Mouse (Mus musculus) megakaryocyte-erythroid progenitor cell, adult 5-6 weeks (primary cell): ENCODE data around the gene Pde4c. TPM values are rescaled to one million over a fixed set of nuclear protein-coding genes. Genes with fewer than 3 reads are reported as not detected.

Source experiments
- ATAC-seq: replicated peaks from 2 replicates; pipeline ENCODE4 v1.8.0; 2016; ENCODE audit warnings: mild to moderate bottlenecking, inconsistent platforms; ENCODE audit not compliant: severe bottlenecking, poor library complexity, low FRiP score, low TSS enrichment
- total RNA-seq, 2 experiments: library from RNA; stranded (forward) in 1 of 2; stranded (reverse) in 1 of 2; fragments of 200-1000, 215-1000 nt in 1 of 2; fragments of >200 nt in 1 of 2; fragmentation: Nextera tagmentation in 1 of 2; gene quantifications; 2 replicates each; pipeline ENCODE4 v1.2.3; 2014 to 2017

Gene Pde4c
- total RNA-seq, 2 experiments from 2014 or later = 0.28 TPM; not detected in 1

DNA sequence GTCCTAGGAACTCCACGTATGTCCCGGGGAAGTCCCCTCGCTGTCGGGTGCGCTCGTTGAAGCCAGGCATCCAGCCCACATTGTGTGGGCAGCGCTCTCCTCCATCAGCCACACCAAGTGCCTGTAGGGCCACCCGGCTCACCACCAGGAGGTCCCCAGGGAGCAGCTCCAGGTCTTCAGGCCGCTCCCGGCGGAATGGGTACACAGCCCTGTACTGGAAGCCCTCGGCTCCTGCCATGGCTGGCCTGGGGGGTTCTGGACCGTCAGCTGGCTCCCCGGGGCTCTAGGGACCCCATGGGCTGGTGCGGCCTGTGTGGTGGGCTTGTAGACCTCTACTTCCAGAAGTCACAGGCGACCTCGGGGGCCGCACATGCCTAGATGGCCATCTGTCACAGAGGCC lies 51.2 kb downstream of the Pde4c start:
- ATAC-seq = no peak

DNA sequence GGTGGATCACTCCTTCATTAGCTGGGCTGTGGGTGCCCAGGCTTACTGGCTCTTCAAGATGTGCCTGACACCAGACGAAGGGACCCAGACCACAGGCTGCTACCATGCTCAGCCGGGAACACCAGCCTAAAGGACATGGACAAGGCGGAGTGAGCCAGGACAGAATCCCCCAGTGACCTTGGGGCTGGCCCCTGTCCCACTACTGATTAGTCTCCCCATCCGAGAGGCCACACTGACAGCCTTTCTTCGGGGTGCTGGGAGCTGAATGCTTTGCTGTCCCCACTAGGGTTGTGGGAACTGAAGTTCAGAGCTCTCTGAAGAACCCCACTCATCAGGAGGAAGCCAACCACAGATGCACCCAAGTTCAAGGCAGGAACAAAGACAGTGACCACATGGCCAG lies 51.7 kb downstream of the Pde4c start:
- ATAC-seq = no peak

DNA sequence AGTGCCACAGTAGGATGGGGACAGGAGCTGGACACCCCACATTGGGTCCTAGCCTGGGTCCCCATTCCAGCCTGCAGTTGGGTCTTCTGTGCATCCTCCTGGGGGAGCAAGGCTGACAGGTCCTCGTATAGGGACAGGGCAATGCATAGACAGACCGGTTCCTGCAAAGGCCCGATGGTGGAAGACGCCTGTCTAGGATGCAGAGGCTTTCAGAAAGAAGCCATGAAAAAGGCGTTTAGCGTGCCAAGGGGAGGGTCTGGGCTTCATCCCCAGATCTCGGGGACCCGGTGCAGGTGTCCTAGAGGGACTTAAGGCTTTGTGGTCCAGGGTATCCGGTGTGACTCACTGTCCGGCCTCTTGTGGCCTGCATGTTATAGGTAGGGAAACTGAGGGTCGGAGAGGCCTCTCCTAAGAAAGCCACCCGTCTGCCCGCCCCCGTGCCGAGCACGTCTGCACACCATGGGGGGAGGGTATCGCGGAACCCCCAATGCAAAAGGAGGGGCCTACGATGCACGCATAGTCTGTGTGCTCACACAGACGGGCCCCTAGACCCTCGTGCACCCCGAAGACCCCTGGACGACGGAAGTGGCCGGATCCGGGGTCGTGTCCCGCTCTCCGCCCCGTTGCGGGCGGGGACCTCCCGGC lies 52.5 kb downstream of the Pde4c start:
- ATAC-seq = no peak

DNA sequence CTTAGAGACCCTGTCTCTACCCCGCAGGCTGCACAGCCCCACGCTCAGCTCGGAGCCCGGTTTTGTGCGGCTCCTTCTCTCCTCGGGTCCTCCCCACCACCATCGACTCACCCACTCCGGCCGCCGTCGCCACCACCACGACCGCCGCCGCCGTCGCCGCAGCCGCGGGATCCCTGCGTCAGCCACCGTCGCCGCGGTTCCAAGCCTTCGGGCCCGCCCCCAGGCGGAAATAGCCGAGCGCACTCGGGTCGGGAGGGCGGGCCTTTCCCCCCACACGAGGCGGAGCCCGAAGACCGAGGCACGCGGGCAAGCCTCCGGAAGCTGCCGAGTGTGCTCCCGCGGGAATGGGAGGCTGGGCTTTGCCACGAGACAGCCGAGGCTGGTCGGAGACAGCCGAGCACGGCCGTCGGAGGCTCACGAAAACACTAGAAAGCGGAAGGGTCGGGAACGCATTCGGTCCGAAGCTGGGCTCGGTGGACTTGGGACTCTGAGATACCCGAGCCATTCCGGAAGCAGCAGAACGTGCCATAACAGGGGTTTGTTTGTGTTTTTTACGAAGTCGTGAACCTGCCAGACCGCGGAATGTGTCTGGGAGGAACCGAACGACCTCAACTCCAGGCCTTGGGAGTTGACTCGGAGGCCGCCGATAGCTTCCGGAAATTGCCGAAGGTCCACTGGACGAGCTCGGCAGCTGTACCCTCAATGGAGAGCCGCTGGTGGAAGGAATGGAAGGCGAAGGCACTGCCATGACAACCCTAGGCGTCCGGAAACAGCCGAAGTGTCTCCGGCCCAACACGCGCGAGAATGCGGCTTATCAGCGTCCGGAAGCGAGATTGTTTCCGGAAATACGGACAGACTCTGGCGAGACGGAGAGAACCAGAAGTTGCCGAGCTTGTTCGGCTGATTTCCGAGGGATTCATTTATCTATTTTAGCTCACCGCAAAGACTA lies 53.2 kb downstream of the Pde4c start, which contains the start of gene Pik3r2:
Gene Pik3r2, minus strand, starts transcription at position 218 of the 949 bp plus-strand sequence.
- ATAC-seq = peak; percentile 78

DNA sequence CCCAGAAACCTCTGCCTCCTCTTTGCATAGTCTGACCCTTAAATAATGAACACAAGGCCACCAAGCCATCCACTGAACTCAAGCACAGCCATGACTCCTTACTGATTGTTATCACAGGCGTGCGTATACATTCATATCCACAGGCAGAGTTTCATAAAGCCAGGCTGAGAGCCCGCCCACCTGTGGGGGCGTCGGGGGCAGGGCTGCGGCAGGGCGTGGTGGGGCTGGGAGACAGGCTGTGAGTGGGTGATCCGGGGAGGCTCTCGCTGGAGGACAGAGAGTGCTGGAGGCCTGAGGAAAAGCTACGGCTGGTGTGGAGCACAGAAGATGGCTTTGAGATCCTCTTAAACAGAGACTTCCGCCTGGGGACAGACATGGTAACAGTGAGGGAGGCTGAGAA lies 56.6 kb downstream of the Pde4c start:
- ATAC-seq = no peak

DNA sequence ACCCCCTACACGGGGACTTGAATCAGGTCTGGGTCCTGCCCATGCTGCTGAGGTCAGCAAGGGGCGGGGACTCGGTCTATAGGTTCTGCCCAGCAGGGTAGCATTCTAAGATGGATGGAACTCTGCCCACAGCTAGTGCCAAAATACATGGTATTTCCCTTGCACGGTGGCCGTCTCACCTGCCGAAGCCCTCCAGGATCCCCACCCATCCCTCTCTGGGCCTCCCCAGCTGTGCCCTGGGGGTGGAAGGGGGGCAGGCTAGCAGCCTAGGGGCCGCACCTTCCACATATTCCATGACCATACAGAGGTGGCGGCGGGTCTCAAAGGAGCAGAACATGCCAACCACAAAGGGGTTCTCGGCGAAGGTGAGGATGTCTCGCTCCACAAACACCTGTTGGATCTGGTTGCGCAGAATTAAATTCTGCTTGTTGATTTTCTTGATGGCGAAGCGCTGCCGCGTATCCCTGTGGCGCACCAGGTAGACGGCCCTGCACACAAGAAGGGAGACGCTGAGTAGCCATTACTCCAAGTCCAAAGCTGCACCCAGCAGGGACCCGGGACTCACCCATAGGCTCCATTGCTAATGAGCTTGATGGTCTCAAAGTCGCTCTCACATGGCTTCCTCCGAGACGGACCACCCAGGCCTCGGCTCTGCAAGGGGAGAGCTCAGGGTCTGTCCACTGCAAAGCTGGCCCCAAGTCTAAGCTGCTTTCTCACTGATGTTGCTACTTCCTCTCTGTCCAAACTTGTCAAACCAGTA lies 63.0 kb downstream of the Pde4c start:
- no peak for ATAC-seq

DNA sequence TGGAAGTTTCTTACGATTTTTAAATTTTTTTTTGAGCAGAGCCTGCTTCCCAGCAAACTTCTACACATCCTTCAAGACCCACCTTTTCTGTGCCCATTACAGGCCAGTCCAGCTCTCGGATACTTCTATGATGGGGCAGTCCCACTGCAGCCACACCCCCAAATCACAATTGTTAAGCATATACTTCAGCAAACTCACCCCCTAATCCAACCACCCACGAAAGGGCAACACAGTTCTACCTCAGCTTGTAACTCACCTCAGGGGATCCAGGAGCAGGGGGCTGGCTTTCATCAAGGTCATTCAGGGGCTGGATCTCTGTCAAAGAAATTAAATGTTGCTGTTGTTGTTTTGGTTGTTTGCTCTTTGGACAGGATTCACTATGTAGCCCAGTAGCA lies 63.5 kb downstream of the Pde4c start:
- no peak for ATAC-seq

DNA sequence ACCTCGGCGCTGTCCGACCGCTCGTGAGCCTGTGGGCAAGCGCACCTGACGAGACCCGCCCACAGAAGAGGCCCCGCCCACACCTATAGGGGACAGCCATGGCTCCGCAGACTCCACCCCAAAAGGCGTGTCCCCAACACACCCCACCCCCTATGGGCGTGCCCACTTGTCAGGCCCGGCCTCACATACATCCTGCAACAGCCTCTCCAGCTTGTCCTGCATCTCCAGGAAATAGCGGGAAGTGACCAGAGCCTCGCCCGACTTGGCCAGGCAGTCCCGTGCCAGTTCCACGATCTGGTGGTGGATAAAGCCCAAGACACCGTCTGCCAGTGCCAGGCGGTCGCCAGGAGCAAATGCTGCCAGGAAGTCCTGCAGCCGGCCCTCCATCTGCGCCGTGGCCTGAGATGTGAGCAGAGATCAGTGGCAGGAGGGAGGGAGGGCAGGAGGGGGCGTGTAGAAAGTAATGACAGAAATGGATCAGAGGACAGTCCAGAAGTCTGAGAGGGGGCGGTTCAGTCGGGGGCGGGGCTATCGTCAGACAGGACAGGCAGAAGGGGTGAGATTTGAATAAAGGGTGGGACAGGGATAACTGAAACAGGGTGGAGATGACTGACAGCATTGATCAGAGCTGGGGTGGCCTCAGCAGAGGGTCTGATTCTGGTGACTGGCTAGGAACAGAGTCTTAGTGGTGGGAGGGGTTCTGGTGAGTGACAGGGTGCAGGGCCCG lies 64.6 kb downstream of the Pde4c start:
- ATAC-seq = no peak

DNA sequence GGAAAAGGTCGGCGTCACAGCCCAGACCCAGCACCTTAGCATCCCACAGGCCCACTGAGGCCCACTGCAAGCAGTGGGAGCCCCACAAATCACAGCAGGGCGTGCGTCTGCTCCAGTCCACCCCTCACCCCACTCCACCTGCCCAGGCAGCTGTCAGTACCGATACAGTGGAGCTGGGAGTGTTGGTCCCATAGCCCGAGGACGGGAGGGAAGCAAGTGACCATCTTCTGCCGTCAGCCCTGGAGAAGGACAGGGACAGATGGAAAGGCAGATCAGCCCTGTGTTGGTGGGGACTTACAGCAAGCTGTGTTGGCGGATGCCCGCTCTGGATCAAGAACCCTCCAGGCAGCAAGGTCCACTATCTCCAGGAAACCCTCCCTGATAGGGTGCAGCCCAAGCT lies 65.5 kb downstream of the Pde4c start:
- ATAC-seq = no peak

DNA sequence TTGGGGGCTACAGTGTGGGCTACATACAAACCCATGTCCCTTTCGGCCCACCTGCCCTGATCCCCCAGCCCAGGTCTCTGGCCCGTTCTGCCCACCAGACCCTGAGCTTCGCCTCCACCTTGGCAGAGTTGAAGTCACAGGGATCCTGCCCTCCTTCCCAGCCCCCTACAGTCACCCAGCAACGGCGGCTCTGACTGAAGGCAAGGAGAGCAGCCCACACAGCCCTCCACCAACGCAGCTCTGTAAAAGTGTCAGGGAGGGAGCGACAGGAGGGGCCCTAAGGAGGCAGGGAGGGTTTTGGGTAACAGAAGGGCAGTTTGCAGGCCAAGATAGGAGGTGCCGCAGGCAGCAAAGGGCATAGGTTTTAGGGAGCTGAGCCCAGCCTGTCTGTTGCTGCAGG lies 67.3 kb downstream of the Pde4c start:
- ATAC-seq = no peak

DNA sequence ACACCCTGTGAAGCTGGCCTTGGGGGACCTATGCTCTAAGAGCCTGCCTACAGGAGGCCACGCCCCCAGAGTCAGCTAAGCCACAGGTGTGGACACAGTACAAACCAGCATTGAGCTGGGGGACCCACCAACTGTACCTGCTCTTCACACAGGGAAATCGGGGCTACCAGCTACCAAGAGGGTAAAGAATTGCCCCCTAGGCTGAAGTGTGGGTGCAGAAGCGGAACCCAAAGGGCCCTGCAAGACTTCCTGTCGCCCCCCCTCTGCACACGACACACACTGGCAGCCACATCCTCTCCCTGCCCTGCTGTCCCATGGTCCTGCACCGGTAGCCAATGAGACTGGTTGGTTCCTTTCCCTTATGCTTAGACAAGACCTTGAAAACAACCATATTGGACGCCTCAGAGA lies 67.8 kb downstream of the Pde4c start:
- peak; percentile 27; the same call in 1 of the 2 replicates for ATAC-seq

DNA sequence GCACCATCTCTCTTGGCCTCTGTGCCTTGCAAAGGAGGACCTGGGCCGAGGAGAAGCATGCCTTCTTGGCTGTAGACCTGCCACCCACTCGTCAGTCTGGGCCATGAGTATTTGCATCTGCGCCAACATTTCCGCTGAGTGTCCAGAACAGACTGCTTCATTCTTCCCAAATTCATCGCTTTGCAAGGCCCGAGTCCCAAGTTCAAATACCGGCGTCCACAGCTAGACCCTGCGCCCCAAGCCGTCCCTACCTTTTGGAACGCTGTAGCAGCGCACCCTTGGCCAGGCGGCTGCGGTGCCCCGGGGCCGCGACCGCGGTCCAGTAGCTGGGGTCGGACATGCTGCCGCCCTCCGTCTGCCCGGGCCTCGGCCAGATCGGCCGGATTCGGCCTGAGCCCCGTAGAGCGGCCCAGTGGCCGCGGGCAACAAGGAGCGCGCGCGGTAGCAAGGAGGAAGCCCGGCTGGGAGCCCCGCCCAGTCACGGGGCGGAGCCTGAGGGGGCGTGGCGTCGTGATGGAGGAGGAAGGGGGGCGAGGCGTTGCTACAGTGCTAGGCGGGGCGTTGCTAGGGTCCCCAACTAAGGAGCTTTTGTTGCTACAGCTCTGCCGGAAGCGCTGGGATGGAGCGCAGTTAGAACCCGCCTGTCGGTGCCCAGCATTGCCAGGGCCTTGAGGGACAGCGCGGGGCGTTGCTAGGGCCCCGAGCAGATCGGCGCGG lies 68.6 kb downstream of the Pde4c start:
- peak; percentile 68 for ATAC-seq

DNA sequence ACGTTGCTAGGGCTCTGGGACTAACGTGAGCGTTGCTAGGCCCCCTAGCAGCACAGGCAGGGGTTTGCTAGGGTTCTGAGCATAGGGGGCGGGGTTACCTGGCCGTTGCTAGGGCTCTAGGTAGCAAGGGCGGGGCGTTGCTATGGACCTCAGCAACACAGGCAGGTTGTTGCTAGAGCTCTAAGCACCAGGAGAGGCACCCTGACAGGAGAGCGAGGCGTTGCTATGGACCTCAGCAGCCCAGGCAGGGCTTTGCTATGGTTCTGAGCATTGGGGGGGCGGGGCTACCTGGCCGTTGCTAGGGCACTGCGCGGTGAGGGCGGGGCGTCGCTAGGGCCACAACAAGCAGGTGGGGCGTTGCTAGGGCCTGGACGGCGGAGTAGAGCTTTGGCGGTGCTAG lies 69.2 kb downstream of the Pde4c start:
- peak; percentile 16 for ATAC-seq

DNA sequence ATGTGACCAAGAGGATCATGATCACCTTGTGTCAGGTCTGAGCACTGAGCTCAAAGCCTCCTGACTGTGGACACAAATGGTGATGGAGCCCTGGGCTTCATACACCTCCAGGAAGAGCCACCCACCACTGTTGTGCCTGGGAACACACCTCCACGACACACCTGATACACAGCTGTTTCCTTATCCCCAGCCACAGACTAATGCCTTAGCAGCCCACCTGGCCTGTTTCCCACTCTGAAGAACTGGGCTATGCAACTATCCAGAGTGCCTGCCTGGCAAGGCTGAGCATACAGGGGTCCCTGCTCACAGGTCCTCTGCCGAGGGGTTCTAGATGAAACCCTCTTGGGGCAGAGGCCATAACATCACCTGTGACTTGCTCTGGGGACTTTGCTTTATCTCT lies 70.7 kb downstream of the Pde4c start:
- no peak for ATAC-seq

DNA sequence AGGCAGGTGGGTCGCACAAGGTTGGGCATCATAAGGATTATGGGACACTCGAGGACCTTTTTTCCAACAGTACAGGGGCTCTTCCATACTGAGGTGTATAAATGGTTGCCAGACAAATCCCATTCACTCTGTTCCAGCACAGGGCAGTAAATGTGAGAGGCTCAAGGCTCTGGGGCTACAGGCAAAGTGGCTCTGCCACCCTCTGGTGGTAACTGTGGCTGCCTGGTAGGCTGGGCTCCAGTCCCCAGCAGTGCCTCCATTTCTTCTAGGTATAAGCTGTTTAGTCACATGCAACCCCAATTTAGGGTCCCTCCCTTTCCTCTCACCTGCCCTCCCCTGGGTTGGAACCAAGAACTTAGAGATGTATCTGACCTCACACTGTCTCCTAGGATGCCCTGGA lies 71.8 kb downstream of the Pde4c start:
- ATAC-seq = no peak

DNA sequence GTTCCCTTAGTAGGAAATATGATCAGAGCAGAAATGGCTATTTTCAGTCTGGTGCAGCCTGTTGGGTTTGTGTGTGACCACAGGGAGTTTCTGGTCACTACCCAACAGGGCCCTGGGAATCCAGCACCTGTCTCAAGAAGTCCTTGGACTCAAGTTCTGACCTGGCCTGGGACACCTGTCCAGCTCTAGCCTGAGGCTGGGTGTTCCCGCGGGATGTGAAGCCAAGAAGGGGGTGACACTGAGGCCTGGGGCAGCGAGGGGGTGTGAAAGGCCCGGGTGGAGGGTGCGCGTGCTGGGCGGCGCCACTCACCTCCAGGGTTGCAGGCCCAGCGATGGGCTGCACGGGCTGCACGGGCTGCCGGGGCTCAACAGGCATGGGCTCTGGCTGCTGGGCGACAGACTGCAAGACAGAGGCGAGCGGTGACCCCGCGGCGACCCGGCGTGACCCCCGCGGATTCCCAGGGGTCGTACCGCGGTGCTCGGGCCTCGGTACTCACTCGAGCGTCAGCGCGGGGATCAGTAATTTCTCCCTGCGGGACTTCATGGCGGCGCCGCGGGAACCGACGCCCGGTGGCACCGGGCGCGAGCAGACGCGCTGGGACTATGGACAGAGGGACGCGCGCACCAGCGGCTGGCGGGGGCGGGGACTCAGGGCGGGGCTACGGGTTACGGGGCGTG lies 73.0 kb downstream of the Pde4c start:
- no peak for ATAC-seq

DNA sequence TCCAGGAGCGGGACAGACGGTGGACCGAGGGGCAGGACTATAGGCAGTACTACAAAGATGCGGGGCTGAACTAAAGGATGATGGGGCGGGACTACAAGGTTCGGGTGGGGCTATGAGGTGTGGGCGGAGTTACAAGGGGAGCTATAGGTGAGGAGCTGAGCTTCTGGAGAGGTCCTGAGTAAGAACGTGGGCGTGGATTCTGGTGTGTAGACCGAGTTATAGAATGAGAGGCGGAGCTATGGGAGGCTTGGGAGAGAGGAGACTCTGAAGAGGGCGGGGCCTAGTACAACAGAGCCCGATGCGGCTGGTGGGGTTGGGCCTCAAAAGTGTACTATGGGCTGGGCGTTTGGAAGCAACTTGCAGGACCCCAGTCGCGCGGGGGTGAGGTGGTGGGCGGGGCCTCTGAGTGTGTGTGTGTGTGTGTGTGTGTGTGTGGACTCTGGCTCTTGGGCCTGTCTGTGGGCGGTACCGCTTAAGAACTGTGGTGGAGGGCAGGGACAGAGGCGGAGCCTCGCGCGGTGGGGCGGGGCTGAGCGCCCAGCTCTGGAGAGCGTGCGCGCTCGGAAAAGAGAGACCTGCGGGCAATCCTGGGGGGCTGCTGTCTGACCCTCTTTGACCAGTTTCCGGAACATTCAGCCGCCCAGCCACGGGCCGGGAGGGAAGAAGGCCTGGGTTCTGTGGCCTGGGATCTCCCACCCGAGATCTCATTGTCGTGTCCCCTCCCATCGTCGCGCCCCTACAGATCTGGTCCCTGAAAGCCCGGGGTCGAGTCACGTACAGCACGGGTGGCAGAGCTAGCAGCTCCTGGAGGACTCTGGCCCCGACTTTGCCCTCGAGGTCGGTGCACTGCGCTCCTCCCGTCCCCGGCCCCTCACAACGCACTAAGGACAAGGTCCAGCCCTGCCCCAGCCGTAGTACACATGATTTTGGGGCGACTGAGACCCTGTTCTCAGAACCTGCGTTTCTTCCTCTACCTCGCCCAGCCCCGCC lies 73.9 kb downstream of the Pde4c start:
- ATAC-seq = peak; percentile 79
